Mouse (Mus musculus) forebrain, embryonic 14.5 days (tissue): Measurements from ENCODE around the gene Fahd2a. TPM values are rescaled to one million over a fixed set of nuclear protein-coding genes. Genes with fewer than 3 reads are reported as not detected.

Experiments
- ATAC-seq: fragments of 200-750 bp; cut with Nextera tagmentation; 2 replicates; pipeline ENCODE4 v1.8.0; 2017; ENCODE audit warnings: mild to moderate bottlenecking, moderate library complexity
- DNase-seq: peaks from one replicate; pipeline ENCODE4 v3.0.0-alpha.2; 2015; ENCODE audit warnings: low spot score
- H3K27ac ChIP-seq: fragments of 300-500 bp; sonication (generic); 2 replicates; pipeline ENCODE4 v1.5.1; 2014; ENCODE audit warnings: low read depth, mild to moderate bottlenecking, control low read depth, low read length, moderate library complexity
- H3K27me3 ChIP-seq: fragments of 300-500 bp; sonication (generic); replicated peaks from 2 replicates; pipeline ENCODE4 v1.6.1; 2014; ENCODE audit warnings: low read length, control low read depth, mixed read lengths; ENCODE audit not compliant: control insufficient read depth, insufficient read depth
- H3K36me3 ChIP-seq: fragments of 300-500 bp; sonication (generic); 2 replicates; pipeline ENCODE4 v1.6.1; 2014; ENCODE audit warnings: low read length, control low read depth; ENCODE audit not compliant: control insufficient read depth, insufficient read depth
- H3K4me1 ChIP-seq: fragments of 300-500 bp; sonication (generic); 2 replicates; pipeline ENCODE4 v1.6.1; 2014; ENCODE audit warnings: antibody characterized with exemption, low read length, control low read depth; ENCODE audit not compliant: control insufficient read depth, insufficient read depth
- H3K4me2 ChIP-seq: fragments of 300-500 bp; sonication (generic); 2 replicates; pipeline ENCODE4 v1.6.1; 2014; ENCODE audit warnings: mild to moderate bottlenecking, control low read depth, low read length
- H3K4me3 ChIP-seq: fragments of 300-500 bp; sonication (generic); 2 replicates; pipeline ENCODE4 v1.5.1; 2014; ENCODE audit warnings: low read depth, low read length, control low read depth
- H3K9ac ChIP-seq: fragments of 300-500 bp; sonication (generic); 2 replicates; pipeline ENCODE4 v1.6.1; 2014; ENCODE audit warnings: mild to moderate bottlenecking, low read length, control low read depth, moderate library complexity
- H3K9me3 ChIP-seq: fragments of 300-500 bp; sonication (generic); replicated peaks from 2 replicates; pipeline ENCODE4 v1.6.1; 2016; ENCODE audit warnings: low read length, control low read depth, mixed read lengths; ENCODE audit not compliant: control insufficient read depth
- WGBS: fragments of 180-500 bp; shearing (Covaris S2); extraction: QIAGEN DNeasy Blood & Tissue Kit; methylation state at CpG from one replicate; pipeline ENCODE4 v1.1.7; 2014; 5-methylcytosine and 5-hydroxymethylcytosine counted together
- polyA plus RNA-seq: library from polyadenylated mRNA; unstranded; fragments of >200 nt; fragmentation: Nextera tagmentation; extraction: Ambion mirVana; gene quantifications from 2 replicates; pipeline ENCODE4 v1.2.1, GENCODE M21; 2014

Fahd2a gene
- polyA plus RNA-seq: 32.1 and 32.8 TPM in 2 replicates

GRCm38 (mm10) chr2:127444055-127444789 is at the start of gene Fahd2a:
Gene Fahd2a (minus strand): TSS chr2:127444565.
- ATAC-seq: peak; percentile 97
- H3K4me3 ChIP-seq: peak within 1 kb of the TSS; percentile 75
- peak within 1 kb of the TSS; percentile 83 for H3K4me2 ChIP-seq
- peaks cover 13% of the 10 kb centered on the region for H3K36me3 ChIP-seq
- no peaks in the 10 kb centered on the region for H3K27me3 ChIP-seq
- H3K27ac ChIP-seq: no peak within 1 kb of the TSS
- peak; percentile 96 for DNase-seq
- peak within 1 kb of the TSS; percentile 82 for H3K9ac ChIP-seq
- H3K4me1 ChIP-seq: peaks cover 9% of the 10 kb centered on the region
- no peaks in the 10 kb centered on the region for H3K9me3 ChIP-seq
- WGBS: 4% methylated on average over 37 of the region's 37 CpGs

GRCm38 (mm10) chr2:127484476-127485170 is 40.3 kb upstream of the Fahd2a start:
- peak overlapping the region; percentile 39 for H3K4me2 ChIP-seq
- no peak overlapping the region for H3K27ac ChIP-seq
- H3K36me3 ChIP-seq: no peaks in the 10 kb centered on the region
- no peak overlapping the region for H3K4me3 ChIP-seq
- ATAC-seq: peak; percentile 74
- whole genome bisulfite sequencing: 6% methylated on average over 19 of the region's 19 CpGs
- no peaks in the 10 kb centered on the region for H3K9me3 ChIP-seq
- H3K9ac ChIP-seq: no peak overlapping the region
- peaks cover 17% of the 10 kb centered on the region for H3K4me1 ChIP-seq
- peak; percentile 87 for DNase-seq
- peaks cover 51% of the 10 kb centered on the region for H3K27me3 ChIP-seq

- H3K9me3 ChIP-seq: no peaks in the 10 kb centered on the region
- peak overlapping the region; percentile 60 for H3K4me2 ChIP-seq
- no peak overlapping the region for H3K27ac ChIP-seq
- 0 out of 2 replicates have a peak overlapping the region, but pooled peaks have one; percentile 8 for H3K9ac ChIP-seq
- H3K4me1 ChIP-seq: peaks cover 17% of the 10 kb centered on the region
- peak overlapping the region; percentile 32 for H3K4me3 ChIP-seq
- WGBS: under 1% methylated on average over 21 of the region's 21 CpGs
- H3K36me3 ChIP-seq: no peaks in the 10 kb centered on the region
- peaks cover 51% of the 10 kb centered on the region for H3K27me3 ChIP-seq
- peak; percentile 47; the same call in 1 of the 2 replicates for ATAC-seq
- DNase-seq: peak; percentile 33
Measured at GRCm38 (mm10) chr2:127483001-127483400, 38.6 kb upstream of the Fahd2a start.

GRCm38 (mm10) chr2:127482533-127482911 is 38.2 kb upstream of the Fahd2a start:
- peak overlapping the region; percentile 41; the same call in 1 of the 2 replicates for H3K9ac ChIP-seq
- no peaks in the 10 kb centered on the region for H3K9me3 ChIP-seq
- DNase-seq (peak; percentile 60), ATAC-seq (peak; percentile 74)
- peak overlapping the region; percentile 32 for H3K4me3 ChIP-seq
- peak overlapping the region; percentile 60 for H3K4me2 ChIP-seq
- H3K4me1 ChIP-seq: peaks cover 17% of the 10 kb centered on the region
- WGBS: under 1% methylated on average over 21 of the region's 21 CpGs
- H3K27me3 ChIP-seq: peaks cover 51% of the 10 kb centered on the region
- H3K36me3 ChIP-seq: no peaks in the 10 kb centered on the region
- H3K27ac ChIP-seq: no peak overlapping the region

GRCm38 (mm10) chr2:127481841-127482532 is 37.6 kb upstream of the Fahd2a start:
- H3K4me3 ChIP-seq: peak overlapping the region; percentile 32
- H3K4me2 ChIP-seq: peak overlapping the region; percentile 60
- H3K9me3 ChIP-seq: no peaks in the 10 kb centered on the region
- DNase-seq (no peak), ATAC-seq (peak; percentile 24)
- H3K27me3 ChIP-seq: peaks cover 51% of the 10 kb centered on the region
- peak overlapping the region; percentile 41; the same call in 1 of the 2 replicates for H3K9ac ChIP-seq
- no peaks in the 10 kb centered on the region for H3K36me3 ChIP-seq
- H3K27ac ChIP-seq: no peak overlapping the region
- WGBS: under 1% methylated on average over 58 of the region's 59 CpGs
- H3K4me1 ChIP-seq: peaks cover 17% of the 10 kb centered on the region

GRCm38 (mm10) chr2:127479763-127480162 is 35.4 kb upstream of the Fahd2a start:
- Histone ChIP-seq H3K27me3 (peaks cover 43% of the 10 kb centered on the region), H3K36me3 (no peaks in the 10 kb centered on the region), H3K4me2 (no peak overlapping the region), H3K4me1 (peaks cover 16% of the 10 kb centered on the region), H3K27ac (no peak overlapping the region), H3K9me3 (no peaks in the 10 kb centered on the region), H3K4me3 (no peak overlapping the region), H3K9ac (no peak overlapping the region)
- 70% methylated on average over 10 of the region's 10 CpGs for WGBS
- no peak for ATAC-seq
- DNase-seq: no peak

- DNase-seq: no peak
- H3K4me2 ChIP-seq: no peak overlapping the region
- H3K27ac ChIP-seq: no peak overlapping the region
- H3K9ac ChIP-seq: no peak overlapping the region
- no peaks in the 10 kb centered on the region for H3K36me3 ChIP-seq
- no peaks in the 10 kb centered on the region for H3K9me3 ChIP-seq
- WGBS: 82% methylated on average over 4 of the region's 4 CpGs
- H3K4me1 ChIP-seq: peaks cover 11% of the 10 kb centered on the region
- H3K4me3 ChIP-seq: no peak overlapping the region
- H3K27me3 ChIP-seq: peaks cover 37% of the 10 kb centered on the region
- ATAC-seq: no peak
Measured at GRCm38 (mm10) chr2:127479210-127479609, 34.8 kb upstream of the Fahd2a start.

GRCm38 (mm10) chr2:127472279-127472678 is 27.9 kb upstream of the Fahd2a start:
- H3K9ac ChIP-seq: no peak overlapping the region
- H3K9me3 ChIP-seq: no peaks in the 10 kb centered on the region
- H3K4me1 ChIP-seq: no peaks in the 10 kb centered on the region
- 83% methylated on average over 3 of the region's 3 CpGs for WGBS
- no peak for ATAC-seq
- H3K36me3 ChIP-seq: no peaks in the 10 kb centered on the region
- no peak overlapping the region for H3K4me3 ChIP-seq
- no peak overlapping the region for H3K4me2 ChIP-seq
- no peak overlapping the region for H3K27ac ChIP-seq
- H3K27me3 ChIP-seq: no peaks in the 10 kb centered on the region
- DNase-seq: no peak
